Mouse (Mus musculus) cerebellum, adult (tissue): Measurements from ENCODE around the gene Hic1.
A peak's percentile ranks its signal among the peaks of the same experiment; 100 is the strongest.
"Not testable (repeated sequence)": the region's sequence is repeated elsewhere in the genome, so short reads cannot be mapped to it uniquely, and the experiment has no call there.

Source experiments
- ATAC-seq: cut with Nextera tagmentation; 2 replicates; pipeline ENCODE4 v1.9.2; 2017; ENCODE audit warnings: mild to moderate bottlenecking, moderate library complexity, mixed read lengths; ENCODE audit not compliant: insufficient number of reproducible peaks, low FRiP score, low TSS enrichment

Gene Hic1

GRCm38 (mm10) chr11:75193256-75194071 is 24.1 kb upstream of the Hic1 start, which contains the start of gene Rtn4rl1:
TSS of gene Rtn4rl1 (plus strand) at chr11:75193783.
- ATAC-seq = no peak

GRCm38 (mm10) chr11:75192336-75193214 is 23.3 kb upstream of the Hic1 start:
- ATAC-seq = peak; percentile 26; the same call in 1 of the 2 replicates

GRCm38 (mm10) chr11:75191841-75192240 is 22.5 kb upstream of the Hic1 start:
- no peak for ATAC-seq

- no peak for ATAC-seq
These were observed 21.7 kb upstream of the Hic1 start, which contains the start of gene Dph1 for GRCm38 (mm10) chr11:75190905-75191441. TSS of gene Dph1 (minus strand) at chr11:75191241.

GRCm38 (mm10) chr11:75190371-75190724 is 21.0 kb upstream of the Hic1 start:
- ATAC-seq = peak; percentile 54

GRCm38 (mm10) chr11:75189713-75190370 is 20.5 kb upstream of the Hic1 start:
- ATAC-seq = no peak

GRCm38 (mm10) chr11:75184986-75185385 is 15.7 kb upstream of the Hic1 start:
- no peak for ATAC-seq

GRCm38 (mm10) chr11:75184573-75184972 is 15.3 kb upstream of the Hic1 start:
- ATAC-seq = no peak

- no peak for ATAC-seq
These were observed 14.7 kb upstream of the Hic1 start for GRCm38 (mm10) chr11:75183917-75184570.

- peak; percentile 81 for ATAC-seq
These were observed 9.4 kb upstream of the Hic1 start, which contains the start of gene Ovca2 for GRCm38 (mm10) chr11:75178672-75179208. TSS of gene Ovca2 (minus strand) at chr11:75178835.

- ATAC-seq = no peak
These were observed 8.7 kb upstream of the Hic1 start for GRCm38 (mm10) chr11:75178011-75178410.

GRCm38 (mm10) chr11:75174574-75174973 is 5.3 kb upstream of the Hic1 start:
- ATAC-seq = not testable (repeated sequence)

GRCm38 (mm10) chr11:75173799-75174165 is 4.5 kb upstream of the Hic1 start:
- no peak for ATAC-seq

- no peak for ATAC-seq
These were observed 3.9 kb upstream of the Hic1 start for GRCm38 (mm10) chr11:75173095-75173798.

- ATAC-seq = 0 out of 2 replicates have a peak, but pooled peaks have one; percentile 9
These were observed 3.1 kb upstream of the Hic1 start for GRCm38 (mm10) chr11:75172151-75173094.

GRCm38 (mm10) chr11:75171186-75171865 is 2.0 kb upstream of the Hic1 start:
- no peak for ATAC-seq

GRCm38 (mm10) chr11:75170136-75170751 is 925 bp upstream of the Hic1 start:
- ATAC-seq = peak; percentile 57
